Mouse (Mus musculus): Measurements from ENCODE around the gene Kif2c.

The Kif2c gene

DNA sequence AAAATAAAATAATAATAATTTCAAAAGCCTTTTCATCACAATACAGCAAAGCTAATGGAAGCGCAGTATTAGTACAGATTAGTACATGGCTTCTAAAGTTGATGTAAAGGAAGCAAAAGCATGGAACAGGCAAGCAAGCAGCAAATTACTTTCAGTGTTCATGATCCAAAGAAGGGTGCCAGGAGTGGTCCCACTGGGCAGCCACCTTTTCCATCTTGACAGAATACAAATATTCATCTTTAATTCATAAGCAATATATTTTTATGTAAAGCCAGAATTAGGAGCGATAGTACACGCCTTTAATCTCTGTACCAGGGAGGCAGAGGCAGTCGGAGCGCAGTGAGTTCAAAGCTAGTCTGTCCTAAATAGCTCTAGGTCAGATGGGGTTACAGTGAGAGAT is 62.8 kb downstream of the Kif2c start:
- no peak for DNase-seq (ENCODE audit: low spot score)

DNA sequence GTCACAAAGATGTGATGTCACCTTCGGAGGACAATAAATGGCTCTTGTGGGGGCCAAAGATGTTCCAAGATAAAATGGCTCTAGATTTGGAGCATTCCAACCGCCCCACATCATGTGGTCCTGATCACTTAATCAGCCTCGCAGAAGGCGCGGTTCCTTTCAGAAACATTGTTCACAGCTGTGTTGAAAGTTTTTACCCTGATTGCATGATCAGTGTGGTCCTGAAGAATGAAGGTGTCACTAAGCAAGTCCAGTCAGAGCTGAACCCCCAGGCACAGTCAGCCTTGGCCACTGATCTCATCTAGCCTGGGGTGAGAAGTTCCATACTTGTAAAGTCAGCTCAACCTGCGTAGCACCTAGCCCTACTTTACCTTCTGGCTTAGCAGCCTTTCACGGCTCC is 64.5 kb downstream of the Kif2c start:
- no peak for DNase-seq (ENCODE audit: low spot score)

DNA sequence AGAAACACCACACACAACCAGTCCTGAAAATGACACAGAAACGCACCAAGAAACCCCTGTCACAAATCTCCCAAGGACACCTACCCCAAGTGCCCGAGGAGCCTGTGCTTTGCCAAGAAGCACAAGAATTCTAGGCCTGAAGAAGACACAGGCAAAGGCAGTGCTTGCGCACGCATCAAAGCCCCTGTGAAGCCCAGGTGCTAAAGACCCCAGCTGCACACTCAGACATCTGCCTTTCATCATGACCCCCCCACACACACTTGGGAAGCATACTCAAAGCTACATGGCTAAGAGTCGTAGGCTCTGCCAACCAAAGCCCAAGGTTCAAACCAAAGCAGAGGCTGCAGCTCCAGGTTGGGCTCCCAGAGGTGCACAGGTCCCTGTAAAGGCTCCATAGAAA is 66.8 kb downstream of the Kif2c start:
- DNase-seq (ENCODE audit: low spot score) = no peak

DNA sequence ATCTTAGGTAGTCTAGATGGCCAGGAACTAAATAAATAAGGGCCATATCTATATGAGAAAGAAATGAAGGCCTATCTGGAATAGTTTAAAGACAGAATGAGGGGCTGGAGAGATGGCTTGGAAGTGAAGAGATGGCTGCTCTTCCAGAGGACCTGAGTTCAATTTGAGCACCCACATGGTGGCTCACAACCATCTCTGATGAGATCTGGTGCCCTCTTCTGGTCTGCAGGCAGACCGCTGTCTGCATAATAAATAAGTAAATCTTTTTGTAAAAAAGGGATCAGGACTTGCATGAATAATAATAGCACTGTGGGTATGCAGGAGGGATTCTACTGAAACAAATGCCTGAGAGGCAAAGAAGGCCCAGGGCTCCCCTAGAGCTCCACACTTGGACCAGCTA is 69.2 kb downstream of the Kif2c start:
- no peak for DNase-seq (ENCODE audit: low spot score)

DNA sequence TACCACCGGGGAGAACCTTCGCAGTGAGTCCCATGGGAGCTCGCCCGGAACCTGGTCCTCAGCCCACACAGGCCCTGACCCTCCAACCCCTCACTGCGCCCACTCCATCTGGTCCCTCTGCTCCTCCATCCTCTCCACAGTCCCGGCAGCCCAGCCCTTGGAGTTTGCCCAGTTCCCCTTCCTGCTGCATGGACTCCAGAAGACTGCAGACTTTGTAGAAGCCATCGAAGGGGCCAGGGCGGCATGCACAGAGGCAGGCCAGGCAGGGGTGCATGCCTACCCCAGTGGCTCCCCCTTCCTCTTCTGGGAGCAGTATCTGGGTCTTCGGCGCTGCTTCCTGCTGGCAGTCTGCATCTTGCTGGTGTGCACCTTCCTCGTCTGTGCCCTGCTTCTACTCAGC is 71.5 kb downstream of the Kif2c start:
- no peak for DNase-seq (ENCODE audit: low spot score)

DNA sequence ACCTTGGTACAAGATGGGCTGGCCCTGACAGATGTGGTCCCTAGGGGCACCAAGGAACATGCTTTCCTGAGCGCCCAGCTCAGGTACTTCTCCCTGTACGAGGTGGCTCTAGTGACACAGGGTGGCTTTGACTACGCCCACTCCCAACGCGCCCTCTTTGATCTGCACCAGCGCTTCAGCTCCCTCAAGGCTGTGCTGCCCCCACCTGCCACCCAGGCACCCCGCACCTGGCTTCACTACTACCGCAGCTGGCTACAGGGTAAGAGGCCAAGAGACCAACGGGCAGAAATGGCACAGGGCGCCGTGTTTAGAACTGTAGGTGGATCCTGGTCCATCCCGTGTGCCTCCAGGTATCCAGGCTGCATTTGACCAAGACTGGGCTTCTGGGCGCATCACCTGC is 72.2 kb downstream of the Kif2c start:
- DNase-seq (ENCODE audit: low spot score) = no peak

Measured in testis, postnatal 10 days (tissue).